Mouse (Mus musculus) mesoderm, embryonic 11.5 days (tissue): ENCODE results near the gene Clrn2.

Experiments
- DNase-seq: peaks from one replicate; pipeline ENCODE4 v3.0.0-alpha.2; 2012; ENCODE audit warnings: low read depth, low spot score

The Clrn2 gene

GRCm38 (mm10) chr5:45449831-45450716 is 3.5 kb upstream of the Clrn2 start, which contains the start of gene Qdpr:
Qdpr (minus strand) TSS chr5:45450236.
- DNase-seq: peak; percentile 99

GRCm38 (mm10) chr5:45454456-45454855 is 905 bp downstream of the Clrn2 start:
- DNase-seq: no peak

GRCm38 (mm10) chr5:45472880-45473450 is 19.4 kb downstream of the Clrn2 start:
- no peak for DNase-seq

GRCm38 (mm10) chr5:45473521-45473920 is 20.0 kb downstream of the Clrn2 start:
- DNase-seq: no peak

- DNase-seq: peak; percentile 74
These were observed 20.7 kb downstream of the Clrn2 start for GRCm38 (mm10) chr5:45474215-45474614.

GRCm38 (mm10) chr5:45474758-45475157 is 21.2 kb downstream of the Clrn2 start:
- no peak for DNase-seq

- DNase-seq: no peak
These were observed 22.2 kb downstream of the Clrn2 start for GRCm38 (mm10) chr5:45475771-45476170.

GRCm38 (mm10) chr5:45476288-45476687 is 22.7 kb downstream of the Clrn2 start:
- peak; percentile 9 for DNase-seq

GRCm38 (mm10) chr5:45477601-45478000 is 24.1 kb downstream of the Clrn2 start:
- DNase-seq: no peak

GRCm38 (mm10) chr5:45480066-45480465 is 26.5 kb downstream of the Clrn2 start:
- DNase-seq: no peak

GRCm38 (mm10) chr5:45481125-45481524 is 27.6 kb downstream of the Clrn2 start:
- DNase-seq: no peak

GRCm38 (mm10) chr5:45482607-45483006 is 29.1 kb downstream of the Clrn2 start:
- DNase-seq: no peak

- no peak for DNase-seq
These were observed 30.1 kb downstream of the Clrn2 start for GRCm38 (mm10) chr5:45483654-45484053.

- DNase-seq: no peak
These were observed 38.2 kb downstream of the Clrn2 start for GRCm38 (mm10) chr5:45491776-45492175.

- peak; percentile 98 for DNase-seq
These were observed 39.9 kb downstream of the Clrn2 start, which contains the start of gene Lap3 for GRCm38 (mm10) chr5:45493191-45494092. Lap3 (plus strand) TSS chr5:45493374.

GRCm38 (mm10) chr5:45494093-45494755 is 40.7 kb downstream of the Clrn2 start:
- DNase-seq: no peak

- DNase-seq: no peak
These were observed 42.0 kb downstream of the Clrn2 start for GRCm38 (mm10) chr5:45495429-45495975.

- DNase-seq: no peak
These were observed 42.5 kb downstream of the Clrn2 start for GRCm38 (mm10) chr5:45496042-45496441.

GRCm38 (mm10) chr5:45496479-45496878 is 42.9 kb downstream of the Clrn2 start:
- DNase-seq: no peak

GRCm38 (mm10) chr5:45496930-45497550 is 43.5 kb downstream of the Clrn2 start:
- no peak for DNase-seq

GRCm38 (mm10) chr5:45497564-45497963 is 44.0 kb downstream of the Clrn2 start:
- DNase-seq: no peak
